Mouse (Mus musculus): ENCODE results near the gene Myh3. TPM values are rescaled to one million over a fixed set of nuclear protein-coding genes. Genes with fewer than 3 reads are reported as not detected.
A peak's percentile ranks its signal among the peaks of the same experiment; 100 is the strongest.

Gene Myh3
- not detected for total RNA-seq (2021)

DNA sequence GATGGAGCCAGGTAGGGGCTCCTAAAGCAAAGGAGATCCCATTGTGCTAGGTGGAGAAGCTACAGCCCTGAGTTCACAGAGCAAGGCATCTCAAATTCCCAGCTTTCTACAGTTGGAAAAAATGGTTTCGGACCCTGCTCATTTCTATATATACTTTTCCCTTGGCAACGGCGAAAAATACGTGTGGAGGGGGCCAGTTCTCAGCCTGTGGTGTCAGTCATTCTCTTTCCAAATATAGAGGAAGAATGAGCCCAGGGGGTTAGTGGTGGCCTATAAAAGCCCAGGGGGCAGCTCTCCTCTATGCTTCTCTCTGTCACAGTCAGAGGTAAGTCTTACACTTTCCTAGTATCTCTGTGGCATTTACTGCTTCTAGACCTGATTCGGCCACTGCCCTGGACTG lies at the start of gene Myh3:
Myh3 (plus strand) TSS at position 301 of the 400 bp plus-strand sequence.
- no peak for DNase-seq (ENCODE audit: low spot score)
- intact Hi-C loops (cut with DNase I), result no loop called here

DNA sequence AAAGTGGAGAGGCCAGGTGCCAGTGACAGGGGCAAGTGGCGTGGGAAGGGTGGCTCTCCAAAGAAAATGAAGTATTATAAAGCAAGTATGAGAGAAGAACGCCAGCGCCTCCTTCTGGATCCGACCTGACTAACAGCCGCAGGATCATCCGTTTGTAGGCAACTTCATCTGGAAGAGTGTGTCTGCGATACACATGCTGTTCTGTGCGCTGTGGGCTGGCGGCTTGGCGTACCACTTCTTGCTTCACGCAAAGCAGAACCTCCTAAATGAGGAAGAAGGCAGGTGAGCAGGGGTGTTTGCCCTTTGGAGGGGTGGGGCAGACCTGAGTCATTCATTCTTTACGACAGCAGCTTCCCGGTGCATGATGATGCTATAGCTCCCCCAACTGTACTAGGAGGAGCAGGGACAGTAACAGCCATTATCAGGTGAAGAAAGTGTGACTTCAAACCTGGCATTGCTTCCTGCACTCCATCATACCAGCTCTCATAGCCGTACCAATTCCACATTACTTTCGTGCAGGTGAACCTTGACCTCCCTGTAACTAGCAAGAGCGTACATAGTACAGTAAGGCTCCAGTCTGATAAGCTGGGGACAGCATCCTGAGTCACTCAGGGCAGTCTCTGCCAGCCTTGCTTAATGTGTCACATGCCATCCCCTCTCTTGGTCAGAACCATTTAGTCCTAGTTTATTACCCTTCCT lies 47.0 kb upstream of the Myh3 start:
- DNase-seq (ENCODE audit: low spot score), result no peak
- intact Hi-C loops (cut with DNase I), result no loop called here

DNA sequence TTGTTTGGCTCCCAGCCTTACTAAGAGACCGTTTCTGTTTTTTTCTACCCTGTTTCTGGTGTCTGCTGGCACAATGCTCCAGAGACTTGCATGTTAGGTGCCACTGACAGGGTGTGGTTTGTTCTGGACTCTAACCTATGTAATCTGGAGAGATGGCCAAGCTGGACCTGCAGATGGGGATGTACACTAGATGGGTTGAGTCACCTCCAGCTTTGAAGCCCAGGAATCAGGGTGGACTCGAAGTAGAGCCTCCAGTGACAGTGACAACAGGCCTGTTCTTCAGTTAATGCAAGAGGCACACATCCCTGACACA lies 46.5 kb upstream of the Myh3 start:
- no peak for DNase-seq (ENCODE audit: low spot score)
- intact Hi-C loops (cut with DNase I), result no loop called here

DNA sequence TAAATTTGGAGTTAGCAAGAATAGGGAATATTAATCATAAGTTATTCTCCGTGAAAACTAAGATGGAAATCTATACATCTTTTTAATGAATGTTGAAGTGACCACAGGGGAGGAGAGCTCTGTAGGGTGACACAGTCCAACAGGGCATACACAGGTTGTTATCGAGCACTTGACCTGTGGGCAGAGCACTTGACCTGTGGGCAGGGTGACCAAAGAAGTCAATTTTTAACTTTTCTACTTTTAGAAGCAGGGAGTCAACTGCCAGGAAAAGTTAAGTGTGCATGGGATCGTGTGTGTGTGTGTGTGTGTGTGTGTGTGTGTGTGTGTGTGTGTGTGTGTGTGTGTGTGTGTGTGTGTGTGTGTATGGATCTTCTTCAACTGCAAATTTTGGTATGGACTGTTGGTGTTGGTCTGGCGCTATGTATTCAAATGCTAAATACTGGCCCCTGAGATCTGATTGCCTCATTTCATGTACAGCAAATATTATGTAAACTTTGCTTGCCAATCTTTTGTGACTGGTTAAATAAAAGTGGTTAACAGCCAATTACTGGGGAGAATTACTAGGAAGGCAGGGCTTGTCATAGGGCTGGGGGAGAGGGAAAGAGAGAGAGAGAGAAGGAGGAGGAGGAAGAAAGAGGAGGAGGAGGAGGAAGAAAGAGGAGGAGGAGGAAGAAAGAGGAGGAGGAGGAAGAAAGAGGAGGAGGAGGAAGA lies 43.2 kb upstream of the Myh3 start:
- no peak for DNase-seq (ENCODE audit: low spot score)
- intact Hi-C loops (cut with DNase I), result no loop called here

DNA sequence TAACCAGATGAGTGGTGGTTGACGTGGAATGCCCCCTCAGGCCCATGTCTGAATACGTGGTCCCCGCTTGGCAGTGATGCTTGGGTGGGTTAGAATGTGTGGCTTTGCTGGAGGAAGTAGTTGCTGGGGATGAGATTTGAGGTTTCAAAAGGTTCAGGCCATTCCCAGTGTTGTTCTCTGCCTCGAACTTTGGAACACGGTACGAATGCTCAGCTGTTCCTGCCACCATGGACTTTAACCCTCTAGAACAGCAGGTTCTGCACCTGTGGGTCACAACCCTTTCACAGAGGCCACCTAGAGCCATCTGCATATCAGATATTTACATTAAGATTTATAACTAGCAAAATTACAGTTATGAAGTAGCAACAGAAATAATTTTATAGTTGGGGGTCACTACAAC lies 41.9 kb upstream of the Myh3 start:
- intact Hi-C loops (cut with DNase I), result no loop called here

DNA sequence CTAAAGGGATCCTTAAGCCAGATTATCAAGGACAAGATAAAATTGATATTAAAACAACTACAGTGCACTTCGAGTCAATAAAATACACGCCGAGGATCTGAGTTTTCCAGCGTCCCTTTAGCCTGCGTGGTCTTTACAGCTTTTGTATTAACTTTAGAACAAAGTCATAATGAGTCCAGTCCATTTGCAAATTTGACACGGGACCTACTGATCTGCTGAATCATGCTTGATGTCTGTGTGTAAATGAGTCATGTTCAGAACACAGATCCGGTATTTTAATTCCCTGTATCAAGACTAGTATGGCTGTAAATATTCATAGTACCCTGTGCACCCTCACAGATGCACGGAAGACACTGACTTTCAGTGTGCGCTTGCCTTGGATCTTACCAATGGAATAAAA lies 41.2 kb upstream of the Myh3 start:
- intact Hi-C loops (cut with DNase I), result no loop called here

More for the DNA sequence above, 41.9 kb upstream of the Myh3 start:
- DNase-seq (ENCODE audit: low spot score), result no peak

DNA sequence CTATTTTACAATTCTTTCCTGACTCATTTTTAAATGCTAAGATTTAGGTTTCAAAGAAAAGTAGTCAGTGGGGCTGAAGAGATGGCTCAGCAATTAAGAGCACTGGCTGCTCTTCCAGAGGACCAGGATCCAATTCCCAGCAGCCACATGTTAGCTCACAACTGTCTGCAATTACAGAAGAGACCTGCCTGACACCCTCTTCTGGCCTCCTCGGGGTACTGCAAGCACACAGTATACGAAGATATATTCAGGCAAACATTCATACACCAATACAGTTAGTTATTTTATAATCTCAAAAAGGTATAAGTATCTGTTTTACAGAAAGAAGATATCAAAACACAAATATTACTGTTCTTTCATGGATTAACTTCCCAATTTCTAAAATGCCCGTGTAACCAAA lies 38.3 kb upstream of the Myh3 start:
- no peak for DNase-seq (ENCODE audit: low spot score)
- intact Hi-C loops (cut with DNase I), result no loop called here

More for the DNA sequence above, 41.2 kb upstream of the Myh3 start:
- no peak for DNase-seq (ENCODE audit: low spot score)

DNA sequence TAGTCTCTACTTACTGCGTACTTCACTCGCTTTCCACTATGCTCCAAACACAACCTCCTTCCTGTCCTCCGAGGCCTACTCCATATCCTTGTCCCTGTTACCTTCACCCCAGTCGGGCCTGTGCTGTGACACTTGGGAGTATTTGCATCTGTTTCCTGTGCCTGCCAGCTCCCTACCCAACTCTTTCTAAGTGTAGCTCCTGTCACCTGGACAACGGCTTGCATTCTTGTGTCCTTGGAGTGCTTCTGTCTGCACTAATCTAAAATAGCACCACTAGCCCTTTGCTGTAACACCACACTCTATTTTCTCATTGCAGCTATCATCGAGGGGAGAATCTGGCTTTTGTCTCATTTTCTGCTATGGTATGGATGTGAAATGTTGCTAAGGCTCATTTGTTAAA lies 37.6 kb upstream of the Myh3 start:
- DNase-seq (ENCODE audit: low spot score), result no peak
- intact Hi-C loops (cut with DNase I), result no loop called here

DNA sequence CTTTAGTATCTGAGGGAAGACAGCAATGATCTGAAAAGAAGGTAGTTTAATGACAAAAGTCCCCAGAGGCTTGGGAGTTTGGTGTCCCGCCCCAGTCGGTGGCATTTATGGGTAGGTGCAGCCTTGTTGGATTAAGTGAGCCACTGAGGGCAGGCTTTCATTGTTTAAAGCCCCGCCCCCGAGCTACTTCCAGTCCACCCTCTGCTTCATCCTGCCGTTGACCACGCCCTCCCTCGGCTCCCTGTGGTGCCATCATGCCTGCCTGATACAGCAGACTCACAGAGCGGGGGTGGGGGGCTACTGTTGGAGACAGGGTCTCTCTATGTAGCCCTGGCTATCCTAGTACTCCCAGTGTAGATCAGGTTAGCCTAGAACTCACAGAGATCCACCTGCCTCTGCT lies 35.1 kb upstream of the Myh3 start:
- intact Hi-C loops (cut with DNase I), result no loop called here
- no peak for DNase-seq (ENCODE audit: low spot score)

DNA sequence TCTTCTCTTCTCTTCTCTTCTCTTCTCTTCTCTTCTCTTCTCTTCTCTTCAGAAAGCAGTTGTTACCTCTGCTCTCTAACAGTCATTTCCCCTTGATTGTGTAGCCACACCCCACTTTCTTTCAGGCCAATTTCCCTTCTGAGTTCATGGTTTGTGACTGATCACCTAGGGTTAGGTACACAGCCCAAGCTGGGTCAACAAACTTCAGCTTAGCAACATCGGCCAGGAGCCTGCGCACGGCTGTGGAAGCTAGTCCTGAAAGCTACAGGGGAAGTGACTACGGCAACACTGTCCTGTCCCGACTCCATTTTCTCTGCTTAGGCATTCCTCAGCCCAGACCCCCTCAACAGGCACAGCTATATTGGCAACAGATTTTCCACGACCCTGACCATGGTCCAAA lies 33.1 kb upstream of the Myh3 start:
- DNase-seq (ENCODE audit: low spot score), result no peak
- intact Hi-C loops (cut with DNase I), result no loop called here

DNA sequence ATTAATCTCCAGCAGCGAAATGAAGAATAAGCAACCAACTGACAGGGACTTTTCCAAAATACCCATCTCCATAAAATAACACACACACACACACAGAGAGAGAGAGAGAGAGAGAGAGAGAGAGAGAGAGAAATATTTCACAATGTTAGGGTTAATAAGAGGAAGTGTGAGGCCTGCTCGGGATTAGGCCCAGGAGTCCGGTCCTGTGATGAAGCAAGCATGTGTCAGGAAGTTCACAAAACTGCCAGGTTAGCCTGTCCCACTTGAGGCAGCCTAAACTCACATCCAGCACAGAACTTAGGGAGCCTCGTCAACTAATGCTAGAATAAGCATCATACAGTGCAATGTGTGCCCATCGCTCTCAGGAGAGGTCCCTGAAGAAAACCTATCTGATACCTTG lies 30.9 kb upstream of the Myh3 start:
- intact Hi-C loops (cut with DNase I), result no loop called here
- DNase-seq (ENCODE audit: low spot score), result no peak

DNA sequence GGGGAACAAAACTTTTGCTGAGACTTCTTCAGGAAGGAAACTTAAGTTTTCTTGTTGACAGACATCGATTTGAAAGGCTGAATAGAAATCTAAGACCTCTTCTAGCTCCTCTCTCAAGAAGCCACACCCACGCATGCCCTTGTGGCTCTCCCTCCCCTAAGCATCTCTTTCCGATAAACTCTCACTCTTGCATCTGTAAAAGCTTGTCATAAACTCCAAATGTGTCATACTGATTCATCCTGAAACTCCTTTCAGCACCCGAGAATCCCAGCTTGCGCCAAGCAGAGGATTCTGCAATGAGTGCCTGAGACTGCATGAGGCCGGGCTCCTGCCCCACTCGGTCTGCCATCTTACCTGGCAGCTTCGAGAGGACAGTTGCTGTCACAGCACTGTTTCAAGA lies 29.6 kb upstream of the Myh3 start:
- no peak for DNase-seq (ENCODE audit: low spot score)
- intact Hi-C loops (cut with DNase I), result no loop called here

DNA sequence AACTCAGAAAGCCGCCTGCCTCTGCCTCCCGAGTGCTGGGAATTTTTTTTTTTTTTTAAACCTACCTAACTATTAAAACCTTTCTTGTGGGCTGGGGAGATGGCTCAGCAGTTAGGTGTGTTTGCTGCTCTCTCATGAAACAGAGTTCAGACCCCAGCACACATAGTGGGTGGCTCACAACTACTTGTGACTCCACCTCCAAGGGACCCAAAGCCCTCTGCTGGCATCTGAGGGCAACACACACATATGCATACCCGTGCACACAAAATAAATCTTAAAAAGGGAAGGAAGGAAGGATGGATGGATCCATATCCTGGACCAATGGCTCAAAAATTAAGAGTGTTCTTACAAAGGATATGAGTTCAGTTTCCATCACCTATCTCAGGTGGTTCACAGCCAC lies 28.8 kb upstream of the Myh3 start:
- intact Hi-C loops (cut with DNase I), result no loop called here
- no peak for DNase-seq (ENCODE audit: low spot score)

DNA sequence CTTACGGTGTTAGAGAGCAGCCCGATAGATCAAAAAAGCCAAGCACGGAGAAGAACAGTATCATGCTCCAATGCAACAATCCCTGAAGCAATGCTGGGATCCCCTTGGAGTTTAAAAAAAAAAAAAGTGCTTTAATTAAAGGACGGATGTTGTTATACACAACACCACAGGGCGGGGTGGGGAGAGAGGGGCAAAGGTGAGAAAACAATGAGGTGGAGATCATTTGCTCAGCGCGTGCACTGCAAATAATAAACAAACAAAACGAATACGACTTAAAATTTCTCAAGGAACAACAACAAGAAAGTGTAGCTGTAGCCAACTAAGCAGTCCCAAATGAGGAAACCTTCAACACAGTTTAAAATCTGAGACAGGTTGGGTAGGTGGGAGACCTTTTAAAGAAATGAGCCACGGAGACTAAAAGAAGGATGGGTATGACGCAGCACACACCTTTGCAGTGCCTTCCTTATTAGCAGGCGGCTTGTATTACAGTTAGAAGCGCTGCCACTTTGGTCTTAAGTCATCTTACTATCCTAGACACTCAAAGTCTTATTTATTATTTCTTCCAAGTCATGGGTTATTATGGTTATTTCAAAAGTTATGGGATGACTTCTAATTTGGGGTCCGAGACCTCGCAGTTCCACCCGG lies 26.3 kb upstream of the Myh3 start:
- intact Hi-C loops (cut with DNase I), result loop anchor here (1.0 kb wide), 1 partner anchor 26 kb away; the partner anchor contains the start of gene Tmem220
- no peak for DNase-seq (ENCODE audit: low spot score)

DNA sequence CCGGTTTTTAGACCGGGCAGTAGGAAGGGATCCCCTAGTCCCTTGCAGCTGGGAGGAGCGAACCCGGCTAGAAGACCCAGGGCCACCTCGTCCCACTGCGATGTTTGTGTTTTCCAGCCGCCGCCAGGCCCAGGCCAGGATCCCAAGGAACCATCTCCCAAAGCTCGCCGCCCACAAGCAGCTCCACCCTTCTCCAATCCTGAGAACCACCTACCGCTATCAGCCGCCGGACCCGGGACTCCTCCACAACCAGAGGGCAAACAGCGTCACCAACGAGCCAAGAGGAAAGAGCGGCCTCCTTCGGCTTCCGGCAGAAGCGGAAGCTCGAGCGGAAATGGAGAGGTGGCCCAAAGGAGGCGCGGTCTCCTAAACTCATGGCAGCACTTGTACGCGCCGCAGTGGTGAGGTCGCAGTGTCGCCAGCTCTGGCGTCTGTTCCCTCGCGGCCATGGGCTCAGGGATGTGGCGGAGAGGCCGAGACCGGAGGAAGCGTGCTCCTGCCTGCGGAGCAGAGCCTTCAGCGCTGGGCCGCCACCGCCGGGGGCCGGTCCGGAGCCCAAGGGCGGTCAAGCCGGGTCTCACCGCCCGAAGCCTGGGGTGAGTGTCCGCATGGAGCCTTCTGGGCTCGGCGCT lies 25.7 kb upstream of the Myh3 start, which contains the start of the genes Adprm and Sco1:
Adprm (minus strand) TSS at position 274 of the 632 bp plus-strand sequence.
Sco1 (plus strand) TSS at position 350 of the 632 bp plus-strand sequence.
- intact Hi-C loops (cut with DNase I), result loop anchor here (1.0 kb wide), 1 partner anchor 27 kb away; the partner anchor contains the start of gene Tmem220
- peak; percentile 85 for DNase-seq (ENCODE audit: low spot score)

DNA sequence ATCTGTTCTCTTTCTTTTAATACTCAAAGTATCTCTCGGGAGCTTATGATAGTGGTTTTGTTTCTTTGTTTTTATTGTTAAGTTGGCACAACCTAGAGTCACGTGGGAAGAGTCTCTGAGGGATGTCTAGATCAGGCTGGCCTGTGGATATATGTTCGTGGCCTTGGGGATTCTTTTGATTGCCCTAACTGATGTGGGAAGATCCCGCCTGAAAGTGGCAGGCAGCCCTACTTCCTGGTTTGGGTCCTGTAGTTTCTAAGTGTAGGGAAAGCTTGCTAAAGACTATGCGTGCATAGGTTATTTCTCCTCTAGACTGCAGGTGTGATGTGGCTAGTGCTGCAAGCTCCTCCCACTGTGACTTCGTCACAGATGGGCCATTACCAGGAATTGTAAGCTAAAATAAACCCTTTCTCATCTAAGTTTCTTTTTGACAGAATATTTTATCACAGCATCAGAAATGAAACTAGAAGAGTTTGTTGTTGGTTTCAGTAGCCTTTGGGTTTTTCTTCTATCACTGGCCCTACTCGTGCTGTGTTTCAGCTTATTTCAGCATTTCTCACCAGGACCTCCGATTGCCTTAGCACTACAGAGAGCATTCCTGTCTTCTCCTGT lies 23.2 kb upstream of the Myh3 start:
- DNase-seq (ENCODE audit: low spot score), result no peak
- intact Hi-C loops (cut with DNase I), result no loop called here

DNA sequence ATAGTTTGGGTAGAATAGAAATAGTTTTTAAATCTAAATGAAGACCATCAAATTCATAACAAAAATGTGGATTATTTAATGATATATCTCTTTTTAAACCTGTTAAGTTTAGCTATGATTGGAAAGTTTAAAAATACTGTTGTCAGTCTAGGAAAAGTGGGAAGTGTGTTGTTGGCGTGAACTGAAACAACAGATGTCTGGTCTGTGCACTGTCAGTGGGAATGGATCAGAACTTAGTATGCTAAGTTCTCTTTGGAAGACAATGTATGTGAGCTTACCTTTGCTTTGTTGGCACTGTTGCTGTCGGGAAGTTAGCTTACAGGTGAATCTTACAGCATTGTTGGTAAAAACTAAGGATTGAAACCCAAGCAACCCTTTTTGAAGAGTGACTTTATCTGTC lies 16.8 kb upstream of the Myh3 start:
- no peak for DNase-seq (ENCODE audit: low spot score)
- intact Hi-C loops (cut with DNase I), result no loop called here

DNA sequence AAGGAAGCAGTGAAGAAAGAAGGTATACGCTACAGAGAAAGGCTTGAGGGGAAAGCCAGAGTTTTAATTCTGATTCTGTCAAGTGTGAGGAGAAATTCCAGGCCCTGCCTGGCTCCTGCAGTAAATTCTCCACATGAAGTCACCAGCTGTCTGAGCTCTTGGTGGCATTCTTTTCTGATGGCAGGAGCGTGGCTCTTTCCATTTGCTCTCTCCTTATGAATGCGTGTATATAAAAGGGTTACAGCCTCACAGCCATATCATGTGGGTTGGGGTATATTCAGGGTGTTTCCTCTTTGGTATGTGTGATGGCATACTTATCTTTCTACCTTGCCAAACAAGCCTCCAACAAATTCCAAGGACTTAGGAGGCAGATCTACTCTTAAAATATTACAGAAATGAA lies 15.4 kb upstream of the Myh3 start:
- intact Hi-C loops (cut with DNase I), result no loop called here
- no peak for DNase-seq (ENCODE audit: low spot score)

DNA sequence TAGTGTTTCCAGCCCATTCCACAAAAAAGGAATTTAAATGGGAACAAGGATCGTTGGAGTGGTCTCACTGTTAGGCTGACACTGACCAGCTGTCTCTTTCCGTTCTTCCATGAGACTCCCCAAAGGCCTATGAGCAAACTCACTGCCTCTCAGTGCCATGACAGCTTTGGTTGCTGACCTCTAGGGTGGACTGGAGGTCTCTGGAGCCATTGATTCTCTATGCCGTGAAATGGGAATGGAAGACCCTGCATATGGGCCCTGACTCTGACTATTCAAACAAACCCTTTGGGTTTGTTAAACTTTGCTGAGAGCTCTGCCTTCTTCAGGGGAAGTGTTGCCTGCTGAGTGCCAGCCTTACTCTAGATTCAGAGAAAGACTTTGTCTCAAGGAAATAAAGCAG lies 10.4 kb upstream of the Myh3 start:
- DNase-seq (ENCODE audit: low spot score), result no peak
- intact Hi-C loops (cut with DNase I), result no loop called here

DNA sequence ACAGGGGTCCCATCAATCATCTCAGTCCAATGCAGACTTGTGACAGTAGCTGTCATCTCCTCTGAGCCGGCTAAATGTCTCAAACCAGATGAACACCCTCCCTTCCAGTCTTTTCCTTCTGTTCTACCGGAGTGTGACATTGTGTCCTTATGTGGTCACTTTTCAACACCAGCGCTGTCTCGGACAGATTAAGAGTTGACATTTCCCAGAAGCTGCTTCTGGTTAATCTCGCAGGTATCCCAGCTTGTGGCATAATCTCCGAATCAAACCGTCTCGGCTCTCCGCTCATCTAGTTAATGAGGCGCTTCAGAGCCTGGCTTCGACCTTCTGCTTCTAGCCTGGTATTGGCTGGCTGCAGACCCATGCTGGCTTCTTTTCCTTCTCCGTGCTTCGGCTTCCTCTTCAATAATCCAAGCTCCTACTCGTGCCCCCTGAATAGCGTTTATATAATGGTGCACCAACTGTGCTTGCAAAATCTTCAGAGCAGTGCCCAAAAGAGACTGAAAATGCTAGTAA lies 5.4 kb upstream of the Myh3 start:
- DNase-seq (ENCODE audit: low spot score), result no peak
- intact Hi-C loops (cut with DNase I), result no loop called here

Measured in heart, postnatal 25 days (tissue).